Mouse (Mus musculus) B cell, adult 2 months (primary cell): Measurements from ENCODE around the gene Txnrd2.

Source experiments
- DNase-seq, 2 experiments: peaks; one replicate each; pipeline ENCODE4 v3.0.0; 2022

Gene Txnrd2

GRCm38 (mm10) chr16:18455407-18455806, 29.2 kb downstream of the Txnrd2 start:
- DNase-seq: no peak

GRCm38 (mm10) chr16:18458661-18459060, 32.5 kb downstream of the Txnrd2 start:
- no peak for DNase-seq

- DNase-seq: no peak
Observed at GRCm38 (mm10) chr16:18459335-18459954, 33.3 kb downstream of the Txnrd2 start.

- DNase-seq: no peak
Observed at GRCm38 (mm10) chr16:18459955-18460370, 33.8 kb downstream of the Txnrd2 start.

- DNase-seq: no peak
Observed at GRCm38 (mm10) chr16:18460826-18461225, 34.6 kb downstream of the Txnrd2 start.

GRCm38 (mm10) chr16:18462031-18462430, 35.8 kb downstream of the Txnrd2 start:
- DNase-seq: no peak

GRCm38 (mm10) chr16:18462598-18462997, 36.4 kb downstream of the Txnrd2 start:
- no peak for DNase-seq

GRCm38 (mm10) chr16:18464271-18464670, 38.1 kb downstream of the Txnrd2 start:
- no peak for DNase-seq

- no peak for DNase-seq
Observed at GRCm38 (mm10) chr16:18470829-18471228, 44.6 kb downstream of the Txnrd2 start.

GRCm38 (mm10) chr16:18471381-18471955, 45.3 kb downstream of the Txnrd2 start:
- DNase-seq: no peak

GRCm38 (mm10) chr16:18471976-18472375, 45.8 kb downstream of the Txnrd2 start:
- DNase-seq: no peak

GRCm38 (mm10) chr16:18472416-18472815, 46.2 kb downstream of the Txnrd2 start:
- DNase-seq: no peak

- DNase-seq: no peak
Observed at GRCm38 (mm10) chr16:18472976-18473375, 46.8 kb downstream of the Txnrd2 start.

- no peak for DNase-seq
Observed at GRCm38 (mm10) chr16:18474021-18474420, 47.8 kb downstream of the Txnrd2 start.

- DNase-seq: no peak
Observed at GRCm38 (mm10) chr16:18477996-18478395, 51.8 kb downstream of the Txnrd2 start.

GRCm38 (mm10) chr16:18479667-18480066, 53.5 kb downstream of the Txnrd2 start:
- DNase-seq: no peak

- DNase-seq: no peak
Observed at GRCm38 (mm10) chr16:18480933-18481485, 54.8 kb downstream of the Txnrd2 start.

GRCm38 (mm10) chr16:18482431-18482830, 56.2 kb downstream of the Txnrd2 start:
- no peak for DNase-seq

- no peak for DNase-seq
Observed at GRCm38 (mm10) chr16:18483839-18484238, 57.7 kb downstream of the Txnrd2 start.

- DNase-seq: no peak
Observed at GRCm38 (mm10) chr16:18484386-18484785, 58.2 kb downstream of the Txnrd2 start.

GRCm38 (mm10) chr16:18484794-18485435, 58.7 kb downstream of the Txnrd2 start:
- DNase-seq: no peak

GRCm38 (mm10) chr16:18486126-18486525, 59.9 kb downstream of the Txnrd2 start:
- peak in 1 of 2 experiments; percentile 9 for DNase-seq

- DNase-seq: no peak
Observed at GRCm38 (mm10) chr16:18490281-18490680, 64.1 kb downstream of the Txnrd2 start.

GRCm38 (mm10) chr16:18490894-18491293, 64.7 kb downstream of the Txnrd2 start:
- no peak for DNase-seq
